Mouse (Mus musculus) neural tube, embryonic 14.5 days (tissue): ENCODE data around the gene Gtpbp2. TPM values are rescaled to one million over a fixed set of nuclear protein-coding genes. Genes with fewer than 3 reads are reported as not detected.
A peak's percentile ranks its signal among the peaks of the same experiment; 100 is the strongest.

Experiments
- ATAC-seq: fragments of 200-750 bp; cut with Nextera tagmentation; 2 replicates; pipeline ENCODE4 v1.8.0; 2017; ENCODE audit warnings: low read depth, mild to moderate bottlenecking, moderate TSS enrichment, moderate library complexity
- H3K27ac ChIP-seq: fragments of 300-500 bp; sonication (generic); 2 replicates; pipeline ENCODE4 v1.5.1; 2014; ENCODE audit warnings: low read depth, mild to moderate bottlenecking, control low read depth, low read length, moderate library complexity, mixed read lengths
- H3K27me3 ChIP-seq: fragments of 300-500 bp; sonication (generic); 2 replicates; pipeline ENCODE4 v1.6.1; 2014; ENCODE audit warnings: low read length; ENCODE audit not compliant: control insufficient read depth, insufficient read depth
- H3K36me3 ChIP-seq: fragments of 300-500 bp; sonication (generic); 2 replicates; pipeline ENCODE4 v1.6.1; 2014; ENCODE audit warnings: low read length, mixed read lengths; ENCODE audit not compliant: control insufficient read depth, insufficient read depth
- H3K4me1 ChIP-seq: fragments of 300-500 bp; sonication (generic); 2 replicates; pipeline ENCODE4 v1.6.1; 2014; ENCODE audit warnings: low read length; ENCODE audit not compliant: control insufficient read depth, insufficient read depth
- H3K4me2 ChIP-seq: fragments of 300-500 bp; sonication (generic); 2 replicates; pipeline ENCODE4 v1.6.1; 2014; ENCODE audit warnings: mild to moderate bottlenecking, low read depth, low read length, control low read depth
- H3K4me3 ChIP-seq: fragments of 300-500 bp; sonication (generic); 2 replicates; pipeline ENCODE4 v1.5.1; 2014; ENCODE audit warnings: low read depth, low read length, control low read depth, mixed read lengths
- H3K9ac ChIP-seq: fragments of 300-500 bp; sonication (generic); replicated peaks from 2 replicates; pipeline ENCODE4 v1.6.1; 2014; ENCODE audit warnings: low read depth, mild to moderate bottlenecking, control low read depth, low read length, mixed read lengths
- H3K9me3 ChIP-seq: fragments of 300-500 bp; sonication (generic); 2 replicates; pipeline ENCODE4 v1.6.1; 2016; ENCODE audit warnings: low read length; ENCODE audit not compliant: control insufficient read depth
- WGBS: fragments of 180-500 bp; shearing (Covaris S2); extraction: QIAGEN DNeasy Blood & Tissue Kit; methylation state at CpG from one replicate; pipeline ENCODE4 v1.1.7; 2014; 5-methylcytosine and 5-hydroxymethylcytosine counted together
- polyA plus RNA-seq: library from polyadenylated mRNA; unstranded; fragments of >200 nt; fragmentation: Nextera tagmentation; extraction: Ambion mirVana; gene quantifications from 2 replicates; pipeline ENCODE4 v1.2.1, GENCODE M21; 2014

Gtpbp2 gene
- polyA plus RNA-seq = 28.1 and 31.3 TPM in 2 replicates

- H3K36me3 ChIP-seq = peaks cover 12% of the 10 kb centered on the region; the same call in 1 of the 2 replicates
- H3K4me3 ChIP-seq = peak within 1 kb of the TSS; percentile 84
- H3K9ac ChIP-seq = peak within 1 kb of the TSS; percentile 80
- no peaks in the 10 kb centered on the region for H3K9me3 ChIP-seq
- ATAC-seq = peak; percentile 97
- H3K27ac ChIP-seq = peak within 1 kb of the TSS; percentile 78
- no peaks in the 10 kb centered on the region for H3K27me3 ChIP-seq
- under 1% methylated on average over 23 of the region's 23 CpGs for WGBS
- peak within 1 kb of the TSS; percentile 75 for H3K4me2 ChIP-seq
- H3K4me1 ChIP-seq = peaks cover 6% of the 10 kb centered on the region; the same call in 1 of the 2 replicates
Measured at GRCm38 (mm10) chr17:46160686-46161085, at the start of gene Gtpbp2. Gene Gtpbp2, plus strand, starts transcription at chr17:46161032.

GRCm38 (mm10) chr17:46115489-46115888, 45.3 kb upstream of the Gtpbp2 start:
- Histone ChIP-seq H3K36me3 (peaks cover 18% of the 10 kb centered on the region; the same call in 1 of the 2 replicates), H3K4me2 (no peak overlapping the region), H3K9me3 (no peaks in the 10 kb centered on the region), H3K9ac (no peak overlapping the region), H3K4me1 (peaks cover 6% of the 10 kb centered on the region), H3K27me3 (no peaks in the 10 kb centered on the region), H3K27ac (no peak overlapping the region), H3K4me3 (no peak overlapping the region)
- 75% methylated on average over 2 of the region's 2 CpGs for WGBS
- ATAC-seq = no peak

- no peaks in the 10 kb centered on the region for H3K9me3 ChIP-seq
- no peak for ATAC-seq
- H3K27me3 ChIP-seq = no peaks in the 10 kb centered on the region
Measured at GRCm38 (mm10) chr17:46116138-46116537, 44.7 kb upstream of the Gtpbp2 start.

GRCm38 (mm10) chr17:46116881-46117280, 44.0 kb upstream of the Gtpbp2 start:
- no peak for ATAC-seq
- WGBS = 93% methylated on average over 3 of the region's 3 CpGs
- no peaks in the 10 kb centered on the region for H3K9me3 ChIP-seq
- no peak overlapping the region for H3K27ac ChIP-seq
- H3K9ac ChIP-seq = no peak overlapping the region
- no peak overlapping the region for H3K4me3 ChIP-seq
- no peaks in the 10 kb centered on the region for H3K4me1 ChIP-seq
- H3K36me3 ChIP-seq = peaks cover 19% of the 10 kb centered on the region; the same call in 1 of the 2 replicates
- no peak overlapping the region for H3K4me2 ChIP-seq
- H3K27me3 ChIP-seq = no peaks in the 10 kb centered on the region

More at GRCm38 (mm10) chr17:46116138-46116537, 44.7 kb upstream of the Gtpbp2 start:
- H3K4me2 ChIP-seq = no peak overlapping the region
- no peak overlapping the region for H3K27ac ChIP-seq
- 88% methylated on average over 11 of the region's 11 CpGs for WGBS
- no peak overlapping the region for H3K4me3 ChIP-seq
- peaks cover 19% of the 10 kb centered on the region; the same call in 1 of the 2 replicates for H3K36me3 ChIP-seq
- no peak overlapping the region for H3K9ac ChIP-seq
- H3K4me1 ChIP-seq = peaks cover 6% of the 10 kb centered on the region

- Histone ChIP-seq H3K9me3 (no peaks in the 10 kb centered on the region), H3K4me1 (no peaks in the 10 kb centered on the region), H3K27me3 (no peaks in the 10 kb centered on the region), H3K4me3 (no peak overlapping the region), H3K9ac (no peak overlapping the region), H3K27ac (no peak overlapping the region), H3K4me2 (no peak overlapping the region), H3K36me3 (peaks cover 19% of the 10 kb centered on the region; the same call in 1 of the 2 replicates)
- no peak for ATAC-seq
- WGBS = 60% methylated on average over 13 of the region's 13 CpGs
Measured at GRCm38 (mm10) chr17:46117623-46118422, 43.0 kb upstream of the Gtpbp2 start.

GRCm38 (mm10) chr17:46118423-46118850, 42.4 kb upstream of the Gtpbp2 start:
- Histone ChIP-seq H3K4me1 (no peaks in the 10 kb centered on the region), H3K9me3 (no peaks in the 10 kb centered on the region), H3K4me2 (no peak overlapping the region), H3K9ac (no peak overlapping the region), H3K36me3 (peaks cover 23% of the 10 kb centered on the region; the same call in 1 of the 2 replicates), H3K27me3 (no peaks in the 10 kb centered on the region), H3K27ac (no peak overlapping the region), H3K4me3 (no peak overlapping the region)
- WGBS = 65% methylated on average over 4 of the region's 4 CpGs
- no peak for ATAC-seq

GRCm38 (mm10) chr17:46119641-46120040, 41.2 kb upstream of the Gtpbp2 start:
- H3K4me2 ChIP-seq = no peak overlapping the region
- H3K27me3 ChIP-seq = no peaks in the 10 kb centered on the region
- ATAC-seq = no peak
- WGBS = 92% methylated on average over 10 of the region's 10 CpGs
- no peak overlapping the region for H3K4me3 ChIP-seq
- no peak overlapping the region for H3K27ac ChIP-seq
- H3K9ac ChIP-seq = no peak overlapping the region
- no peaks in the 10 kb centered on the region for H3K9me3 ChIP-seq
- peaks cover 35% of the 10 kb centered on the region for H3K36me3 ChIP-seq
- no peaks in the 10 kb centered on the region for H3K4me1 ChIP-seq

GRCm38 (mm10) chr17:46122791-46123190, 38.0 kb upstream of the Gtpbp2 start:
- ATAC-seq = no peak
- H3K4me1 ChIP-seq = no peaks in the 10 kb centered on the region
- WGBS = 97% methylated on average over 4 of the region's 4 CpGs
- no peak overlapping the region for H3K4me2 ChIP-seq
- H3K9ac ChIP-seq = no peak overlapping the region
- H3K36me3 ChIP-seq = peaks cover 61% of the 10 kb centered on the region
- H3K27me3 ChIP-seq = no peaks in the 10 kb centered on the region
- H3K9me3 ChIP-seq = no peaks in the 10 kb centered on the region
- H3K4me3 ChIP-seq = no peak overlapping the region
- no peak overlapping the region for H3K27ac ChIP-seq

- no peak overlapping the region for H3K4me2 ChIP-seq
- ATAC-seq = no peak
- H3K27ac ChIP-seq = no peak overlapping the region
- WGBS = 91% methylated on average over 4 of the region's 4 CpGs
- H3K36me3 ChIP-seq = peaks cover 61% of the 10 kb centered on the region
- H3K4me3 ChIP-seq = no peak overlapping the region
- H3K9me3 ChIP-seq = no peaks in the 10 kb centered on the region
- no peaks in the 10 kb centered on the region for H3K4me1 ChIP-seq
- no peaks in the 10 kb centered on the region for H3K27me3 ChIP-seq
- H3K9ac ChIP-seq = no peak overlapping the region
Measured at GRCm38 (mm10) chr17:46123285-46123684, 37.5 kb upstream of the Gtpbp2 start.
